ENCODE assay signal across 9 mouse cellular contexts in genomic region chr11:120577211-120578023, GRCm38 (mm10). TPM values are rescaled to one million over a fixed set of nuclear protein-coding genes. Genes with fewer than 3 reads are reported as not detected.
DNase-seq lines count a peak whose midpoint lies in the region; ATAC-seq lines count a peak whose summit lies in the region.
"Had no signal": no experiment of that assay in that cellular context is flagged by ENCODE, and none has a peak within 500 bp of the region (broad histone marks: within the 10 kb centered on the region; RNA-seq: fewer than 3 reads in every experiment).

No protein-coding gene starts in this region.

- H3K27me3 ChIP-seq in midbrain, embryonic 10.5 days (ENCODE audit: low read depth, poor library complexity, severe bottlenecking): no peaks in the 10 kb centered on the region
- H3K27me3 ChIP-seq in midbrain, embryonic 15.5 days (replicated peaks): no peaks in the 10 kb centered on the region
- H3K27me3 ChIP-seq in embryonic facial prominence, embryonic 10.5 days (replicated peaks; ENCODE audit: low read depth, poor library complexity, severe bottlenecking): no peaks in the 10 kb centered on the region
- H3K27me3 ChIP-seq in liver, embryonic 11.5 days (replicated peaks; ENCODE audit: control insufficient read depth, insufficient read depth, low read length): no peaks in the 10 kb centered on the region

- DNase-seq in adrenal gland, postnatal 10 days: peak; percentile 20
- DNase-seq in adrenal gland, adult 18-20 months (ENCODE audit: low spot score in 2 of 2): no peak
- no peak for DNase-seq in midbrain, embryonic 10.5 days (ENCODE audit: low spot score)
- DNase-seq in embryonic facial prominence, embryonic 10.5 days (ENCODE audit: low spot score): no peak
- no peak for DNase-seq in liver, embryonic 11.5 days (ENCODE audit: low spot score)
- DNase-seq in layer of hippocampus, adult 9-11 months: no peak

- H3K9ac ChIP-seq in midbrain, embryonic 15.5 days: no peak overlapping the region
- H3K9ac ChIP-seq in liver, embryonic 11.5 days (ENCODE audit: low read depth, low read length): no peak overlapping the region

- H3K4me1 ChIP-seq in midbrain, embryonic 10.5 days: peaks cover 50% of the 10 kb centered on the region
- H3K4me1 ChIP-seq in midbrain, embryonic 15.5 days: peaks cover 36% of the 10 kb centered on the region
- peaks cover 47% of the 10 kb centered on the region for H3K4me1 ChIP-seq in embryonic facial prominence, embryonic 10.5 days
- peaks cover 38% of the 10 kb centered on the region for H3K4me1 ChIP-seq in liver, embryonic 11.5 days (replicated peaks; ENCODE audit: control insufficient read depth, insufficient read depth, low read length)

- 84% methylated on average over 7 of the region's 7 CpGs for WGBS in midbrain, embryonic 10.5 days
- WGBS in midbrain, embryonic 15.5 days: 75% methylated on average over 7 of the region's 7 CpGs
- 83% methylated on average over 7 of the region's 7 CpGs for WGBS in embryonic facial prominence, embryonic 10.5 days
- 83% methylated on average over 7 of the region's 7 CpGs for WGBS in liver, embryonic 11.5 days

- no peak for ATAC-seq in midbrain, embryonic 15.5 days (replicated peaks)
- no peak for ATAC-seq in liver, embryonic 11.5 days (replicated peaks; ENCODE audit: low FRiP score)
- no peak for ATAC-seq in frontal cortex, adult (ENCODE audit: low TSS enrichment)

- peaks cover 41% of the 10 kb centered on the region for H3K36me3 ChIP-seq in midbrain, embryonic 10.5 days
- peaks cover 19% of the 10 kb centered on the region for H3K36me3 ChIP-seq in midbrain, embryonic 15.5 days (replicated peaks)
- peaks cover 42% of the 10 kb centered on the region for H3K36me3 ChIP-seq in embryonic facial prominence, embryonic 10.5 days (replicated peaks)
- peaks cover 29% of the 10 kb centered on the region for H3K36me3 ChIP-seq in liver, embryonic 11.5 days (ENCODE audit: control insufficient read depth, insufficient read depth, low read length)

- H3K4me2 ChIP-seq in midbrain, embryonic 15.5 days: no peak overlapping the region
- no peak overlapping the region for H3K4me2 ChIP-seq in liver, embryonic 11.5 days

- H3K27ac ChIP-seq in midbrain, embryonic 10.5 days (replicated peaks): no peak overlapping the region
- no peak overlapping the region for H3K27ac ChIP-seq in midbrain, embryonic 15.5 days
- H3K27ac ChIP-seq in embryonic facial prominence, embryonic 10.5 days (replicated peaks): 0 out of 2 replicates have a peak overlapping the region, but pooled peaks have one; percentile 48
- H3K27ac ChIP-seq in liver, embryonic 11.5 days (ENCODE audit: low read depth, low read length): peak overlapping the region; percentile 68
- H3K27ac ChIP-seq: macrophage had no signal

- H3K4me3 ChIP-seq in midbrain, embryonic 10.5 days: peak overlapping the region; percentile 18; the same call in 1 of the 2 replicates
- H3K4me3 ChIP-seq in midbrain, embryonic 15.5 days: no peak overlapping the region
- H3K4me3 ChIP-seq in embryonic facial prominence, embryonic 10.5 days: peak overlapping the region; percentile 92; the same call in 1 of the 2 replicates
- H3K4me3 ChIP-seq in liver, embryonic 11.5 days (ENCODE audit: low read depth, low read length): no peak overlapping the region

- no peaks in the 10 kb centered on the region for H3K9me3 ChIP-seq in midbrain, embryonic 10.5 days (replicated peaks)
- H3K9me3 ChIP-seq in midbrain, embryonic 15.5 days: no peaks in the 10 kb centered on the region
- H3K9me3 ChIP-seq in embryonic facial prominence, embryonic 10.5 days: no peaks in the 10 kb centered on the region
- no peaks in the 10 kb centered on the region for H3K9me3 ChIP-seq in liver, embryonic 11.5 days (ENCODE audit: control insufficient read depth, low read length)

RNA-seq across cellular contexts. Expression of gene Arhgdia, which starts 4.0 kb away (rescaled TPM):
- total RNA-seq in adrenal gland, postnatal 10 days (2021): 100 to 1,000 TPM; 281 to 286 TPM
- 100 to 1,000 TPM; 326 to 340 TPM for total RNA-seq in adrenal gland, adult 18-20 months (2021)
- 743 and 777 TPM in 2 replicates for polyA plus RNA-seq in midbrain, embryonic 10.5 days (2016; fragmentation: Nextera tagmentation; extraction: Ambion mirVana)
- 458 and 487 TPM in 2 replicates for polyA plus RNA-seq in midbrain, embryonic 15.5 days (2015; fragmentation: Nextera tagmentation; extraction: Ambion mirVana)
- 735 and 777 TPM in 2 replicates for polyA plus RNA-seq in embryonic facial prominence, embryonic 10.5 days (2016; fragmentation: Nextera tagmentation; extraction: Ambion mirVana)
- polyA plus RNA-seq in liver, embryonic 11.5 days (2014; fragmentation: Nextera tagmentation; extraction: Ambion mirVana): 557 and 561 TPM in 2 replicates

RNA-seq across cellular contexts. Expression of gene P4hb, which starts 4.4 kb away (rescaled TPM):
- total RNA-seq in adrenal gland, postnatal 10 days (2021): 100 to 1,000 TPM; 424 to 571 TPM
- 100 to 1,000 TPM; 440 to 468 TPM for total RNA-seq in adrenal gland, adult 18-20 months (2021)
- polyA plus RNA-seq in midbrain, embryonic 10.5 days (2016; fragmentation: Nextera tagmentation; extraction: Ambion mirVana): 534 and 562 TPM in 2 replicates
- polyA plus RNA-seq in midbrain, embryonic 15.5 days (2015; fragmentation: Nextera tagmentation; extraction: Ambion mirVana): 256 and 259 TPM in 2 replicates
- 556 and 565 TPM in 2 replicates for polyA plus RNA-seq in embryonic facial prominence, embryonic 10.5 days (2016; fragmentation: Nextera tagmentation; extraction: Ambion mirVana)
- polyA plus RNA-seq in liver, embryonic 11.5 days (2014; fragmentation: Nextera tagmentation; extraction: Ambion mirVana): 648 and 680 TPM in 2 replicates

RNA-seq across cellular contexts. Expression of gene Alyref, which starts 20.7 kb away (rescaled TPM):
- total RNA-seq in adrenal gland, postnatal 10 days (2021): 100 to 1,000 TPM; 112 to 114 TPM
- total RNA-seq in adrenal gland, adult 18-20 months (2021): 10 to 100 TPM; 80.7 to 92.4 TPM
- 605 and 647 TPM in 2 replicates for polyA plus RNA-seq in midbrain, embryonic 10.5 days (2016; fragmentation: Nextera tagmentation; extraction: Ambion mirVana)
- 225 and 233 TPM in 2 replicates for polyA plus RNA-seq in midbrain, embryonic 15.5 days (2015; fragmentation: Nextera tagmentation; extraction: Ambion mirVana)
- polyA plus RNA-seq in embryonic facial prominence, embryonic 10.5 days (2016; fragmentation: Nextera tagmentation; extraction: Ambion mirVana): 620 and 640 TPM in 2 replicates
- polyA plus RNA-seq in liver, embryonic 11.5 days (2014; fragmentation: Nextera tagmentation; extraction: Ambion mirVana): 601 and 617 TPM in 2 replicates

RNA-seq across cellular contexts. Expression of gene Anapc11, which starts 20.8 kb away (rescaled TPM):
- total RNA-seq in adrenal gland, postnatal 10 days (2021): 10 to 100 TPM; 73.1 to 86.4 TPM
- total RNA-seq in adrenal gland, adult 18-20 months (2021): 10 to 100 TPM; 75.5 to 95.4 TPM
- 216 and 231 TPM in 2 replicates for polyA plus RNA-seq in midbrain, embryonic 10.5 days (2016; fragmentation: Nextera tagmentation; extraction: Ambion mirVana)
- polyA plus RNA-seq in midbrain, embryonic 15.5 days (2015; fragmentation: Nextera tagmentation; extraction: Ambion mirVana): 200 and 205 TPM in 2 replicates
- 192 and 198 TPM in 2 replicates for polyA plus RNA-seq in embryonic facial prominence, embryonic 10.5 days (2016; fragmentation: Nextera tagmentation; extraction: Ambion mirVana)
- 200 and 208 TPM in 2 replicates for polyA plus RNA-seq in liver, embryonic 11.5 days (2014; fragmentation: Nextera tagmentation; extraction: Ambion mirVana)

RNA-seq across cellular contexts. Expression of gene Ppp1r27, which starts 26.5 kb away (rescaled TPM):
- total RNA-seq in adrenal gland, postnatal 10 days (2021): 10 to 100 TPM in 1 of 2 experiments, 1 to 10 TPM in 1; 7.1 to 21.8 TPM
- total RNA-seq in adrenal gland, adult 18-20 months (2021): 1 to 10 TPM in 1 of 2 experiments, under 1 TPM in 1; 0.42 to 1.1 TPM
- not detected in 2 replicates for polyA plus RNA-seq in midbrain, embryonic 10.5 days (2016; fragmentation: Nextera tagmentation; extraction: Ambion mirVana)
- polyA plus RNA-seq in midbrain, embryonic 15.5 days (2015; fragmentation: Nextera tagmentation; extraction: Ambion mirVana): not detected in 2 replicates
- polyA plus RNA-seq in embryonic facial prominence, embryonic 10.5 days (2016; fragmentation: Nextera tagmentation; extraction: Ambion mirVana): not detected in 2 replicates
- not detected in 2 replicates for polyA plus RNA-seq in liver, embryonic 11.5 days (2014; fragmentation: Nextera tagmentation; extraction: Ambion mirVana)
- polyA plus RNA-seq: macrophage had no signal

Comparison
In these comparisons a context has a peak if more than half of its experiments do, and no peak if none do; other contexts are left out.
1. H3K4me3 ChIP-seq: peak in midbrain, embryonic 10.5 days (single experiment) and embryonic facial prominence, embryonic 10.5 days (single experiment); none in midbrain, embryonic 15.5 days (single experiment) and liver, embryonic 11.5 days (single experiment).
2. H3K27ac ChIP-seq: peak in embryonic facial prominence, embryonic 10.5 days (single experiment) and liver, embryonic 11.5 days (single experiment); none in midbrain, embryonic 10.5 days (single experiment) and midbrain, embryonic 15.5 days (single experiment).